Mouse (Mus musculus) hindlimb bud, embryonic 11.5 days (tissue): ENCODE results near the gene Carns1.
"Not testable (repeated sequence)": the region's sequence is repeated elsewhere in the genome, so short reads cannot be mapped to it uniquely, and the experiment has no call there.

Experiments
- DNase-seq: peaks from one replicate; pipeline ENCODE4 v3.0.0-alpha.2; 2012; ENCODE audit warnings: low read depth, low spot score; ENCODE audit errors: extremely low spot score

The Carns1 gene

DNA sequence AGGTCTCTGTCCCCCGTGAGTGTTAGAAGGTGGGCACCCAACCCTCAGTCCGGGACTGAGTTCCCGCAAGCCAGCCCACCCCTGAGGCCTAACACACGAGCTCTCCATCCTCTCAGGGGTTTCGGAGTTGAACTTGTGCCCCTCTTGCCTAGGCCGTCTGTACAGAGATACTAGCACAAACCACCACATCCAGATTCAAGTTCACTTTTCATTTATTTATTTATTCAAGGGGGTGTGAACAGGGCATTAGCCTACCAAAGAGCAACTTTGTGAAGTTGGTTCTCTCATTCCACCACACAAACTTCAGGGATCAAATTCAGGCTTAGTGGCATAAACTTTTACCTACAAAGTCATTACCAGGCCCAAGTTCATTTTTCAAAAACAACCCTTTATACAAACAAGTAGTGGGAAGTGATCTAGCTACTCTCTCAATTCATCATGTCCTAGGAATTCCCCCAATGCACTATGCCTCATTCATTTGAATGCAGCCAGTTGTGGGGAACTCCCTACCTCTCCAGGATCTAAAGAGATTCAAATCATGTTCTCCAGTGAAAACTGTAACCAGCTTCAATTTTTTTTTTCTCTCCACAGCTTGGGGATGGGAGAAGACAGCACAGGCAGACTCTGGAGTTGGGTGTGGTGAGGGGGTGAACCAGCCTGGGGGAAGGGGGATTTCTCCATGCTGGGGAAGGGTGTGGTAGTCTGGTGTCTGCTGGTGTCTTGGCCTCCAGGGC lies 39.9 kb downstream of the Carns1 start:
- not testable (repeated sequence) for DNase-seq

DNA sequence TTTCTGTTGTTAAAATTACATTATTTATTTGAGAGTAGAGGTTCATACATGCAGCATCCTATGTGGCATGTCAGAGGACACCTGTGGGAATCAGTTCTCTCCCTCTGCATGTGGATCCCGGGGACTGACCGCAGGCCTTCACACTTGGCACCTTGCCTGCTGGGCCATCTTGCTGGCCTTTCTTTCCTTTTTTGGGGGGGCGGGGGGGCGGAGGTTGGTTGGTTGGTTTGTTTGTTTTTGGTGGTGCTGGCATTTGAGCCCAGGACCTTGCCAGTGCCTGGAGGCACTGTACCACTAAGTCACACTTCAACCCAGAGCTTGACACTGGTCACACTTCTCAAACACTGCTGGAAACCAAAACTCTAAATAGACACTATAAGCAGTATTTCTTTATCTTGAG lies 40.9 kb downstream of the Carns1 start:
- no peak for DNase-seq

GRCm38 (mm10) chr19:4131768-4132167 lies 43.5 kb downstream of the Carns1 start:
- DNase-seq: no peak

- no peak for DNase-seq
Observed at GRCm38 (mm10) chr19:4131075-4131474, 44.2 kb downstream of the Carns1 start.

DNA sequence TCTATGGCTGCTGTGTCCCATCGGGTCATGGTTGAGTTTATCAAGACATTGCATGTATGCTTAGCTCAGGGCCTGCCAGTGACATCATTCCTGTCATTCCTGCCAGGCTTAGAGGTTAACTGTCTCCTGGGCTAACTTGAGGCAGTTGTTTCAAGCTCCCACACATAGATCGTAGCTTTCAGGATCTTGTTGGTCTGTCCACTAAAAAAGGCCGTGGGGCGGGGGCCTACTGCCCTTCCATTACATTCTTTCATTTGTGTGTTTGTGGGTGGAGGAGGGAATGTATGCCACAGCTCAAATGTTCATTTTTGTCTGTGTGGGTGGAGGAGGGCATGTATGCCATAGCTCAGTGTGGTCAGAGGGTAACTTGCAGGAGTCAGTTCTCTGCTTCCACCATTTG lies 45.2 kb downstream of the Carns1 start:
- no peak for DNase-seq

DNA sequence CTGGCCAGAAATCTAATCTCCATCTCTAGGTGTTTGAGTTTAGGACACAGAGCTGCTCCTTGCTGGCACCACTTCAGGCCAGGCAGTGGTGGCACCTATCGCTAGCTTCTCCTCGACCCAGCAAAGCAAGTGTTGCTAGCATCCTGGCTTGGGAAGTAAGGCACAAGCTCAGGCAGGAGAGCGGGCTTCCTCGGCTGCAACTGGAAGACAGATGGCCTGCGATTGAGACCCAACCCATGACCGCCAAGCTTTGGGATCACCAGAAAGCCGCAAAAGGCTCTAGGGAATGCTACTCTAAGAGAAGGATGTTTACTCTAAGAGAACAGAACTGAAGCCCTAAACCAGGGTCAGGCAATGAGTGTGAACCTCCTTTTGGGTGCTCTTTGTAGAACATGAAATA lies 45.8 kb downstream of the Carns1 start:
- no peak for DNase-seq

GRCm38 (mm10) chr19:4126759-4127495 lies 48.4 kb downstream of the Carns1 start:
- no peak for DNase-seq

- DNase-seq: peak; percentile 72
Observed at GRCm38 (mm10) chr19:4125741-4126696, 49.3 kb downstream of the Carns1 start, which contains the start of gene Aip. Aip (minus strand) TSS chr19:4125858.

- DNase-seq: not testable (repeated sequence)
Observed at GRCm38 (mm10) chr19:4125268-4125667, 50.0 kb downstream of the Carns1 start.

GRCm38 (mm10) chr19:4124432-4124831 lies 50.8 kb downstream of the Carns1 start:
- no peak for DNase-seq

DNA sequence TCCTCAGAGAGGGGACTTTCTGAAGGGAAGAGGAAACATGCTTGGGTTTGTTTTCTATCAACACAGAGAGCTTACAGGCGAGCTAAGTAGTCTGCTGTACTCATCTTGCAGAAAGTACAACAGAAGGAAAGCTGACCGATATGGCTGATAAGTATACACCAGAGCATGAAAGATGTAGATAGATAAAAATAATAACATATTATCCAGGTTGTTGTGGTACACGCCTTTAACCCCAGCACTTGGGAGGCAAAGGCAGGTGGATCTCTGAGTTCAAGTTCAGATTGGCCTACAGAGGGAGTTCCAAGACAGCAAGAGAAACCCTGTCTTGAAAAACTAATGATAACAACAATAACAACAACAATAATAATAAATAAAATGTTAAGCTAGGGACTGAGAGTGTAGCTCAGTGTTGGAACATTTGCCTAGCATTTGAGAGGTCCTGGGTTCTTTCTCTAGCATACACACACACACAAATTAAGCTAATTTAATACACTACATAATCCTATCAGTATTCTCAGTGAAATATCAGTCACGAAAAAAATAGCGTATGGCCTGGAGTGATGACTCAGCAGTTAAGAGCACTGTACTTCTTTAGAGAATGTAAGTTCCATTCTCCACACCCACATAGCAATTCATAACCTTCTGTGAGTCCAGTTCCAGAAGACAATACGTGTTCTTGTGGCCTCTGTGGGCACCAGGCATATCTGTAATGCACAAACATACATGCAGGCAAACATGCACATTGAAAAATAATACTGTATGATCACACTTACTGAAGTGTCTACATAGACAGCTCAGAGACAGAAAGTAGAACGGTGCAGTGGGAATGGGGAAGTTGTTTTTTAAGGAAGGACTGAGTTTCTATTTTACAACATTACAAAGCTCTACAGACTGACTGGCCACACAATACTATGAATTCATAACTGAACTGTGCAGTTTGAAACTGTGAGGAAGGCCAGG lies 52.6 kb downstream of the Carns1 start:
- no peak for DNase-seq

DNA sequence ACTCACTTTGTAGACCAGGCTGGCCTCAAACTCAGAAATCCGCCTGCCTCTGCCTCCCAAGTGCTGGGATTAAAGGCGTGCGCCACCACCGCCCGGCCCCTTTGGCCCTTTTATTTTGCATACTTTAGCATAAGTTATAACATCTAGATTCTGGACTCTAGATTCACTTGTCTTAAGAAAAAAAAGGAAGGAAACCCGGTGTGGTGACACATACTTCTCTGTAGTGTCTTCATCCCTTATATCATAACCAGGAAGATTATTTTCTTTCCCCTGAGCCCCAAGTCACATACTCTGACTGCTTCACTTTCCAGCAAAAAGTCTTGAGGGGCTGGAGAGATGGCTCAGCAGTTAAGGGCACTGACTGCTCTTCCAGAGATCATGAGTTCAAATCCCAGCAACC lies 53.4 kb downstream of the Carns1 start:
- not testable (repeated sequence) for DNase-seq

- peak; percentile 97 for DNase-seq
Observed at GRCm38 (mm10) chr19:4121097-4121805, 54.0 kb downstream of the Carns1 start.

- no peak for DNase-seq
Observed at GRCm38 (mm10) chr19:4120496-4120895, 54.8 kb downstream of the Carns1 start.

DNA sequence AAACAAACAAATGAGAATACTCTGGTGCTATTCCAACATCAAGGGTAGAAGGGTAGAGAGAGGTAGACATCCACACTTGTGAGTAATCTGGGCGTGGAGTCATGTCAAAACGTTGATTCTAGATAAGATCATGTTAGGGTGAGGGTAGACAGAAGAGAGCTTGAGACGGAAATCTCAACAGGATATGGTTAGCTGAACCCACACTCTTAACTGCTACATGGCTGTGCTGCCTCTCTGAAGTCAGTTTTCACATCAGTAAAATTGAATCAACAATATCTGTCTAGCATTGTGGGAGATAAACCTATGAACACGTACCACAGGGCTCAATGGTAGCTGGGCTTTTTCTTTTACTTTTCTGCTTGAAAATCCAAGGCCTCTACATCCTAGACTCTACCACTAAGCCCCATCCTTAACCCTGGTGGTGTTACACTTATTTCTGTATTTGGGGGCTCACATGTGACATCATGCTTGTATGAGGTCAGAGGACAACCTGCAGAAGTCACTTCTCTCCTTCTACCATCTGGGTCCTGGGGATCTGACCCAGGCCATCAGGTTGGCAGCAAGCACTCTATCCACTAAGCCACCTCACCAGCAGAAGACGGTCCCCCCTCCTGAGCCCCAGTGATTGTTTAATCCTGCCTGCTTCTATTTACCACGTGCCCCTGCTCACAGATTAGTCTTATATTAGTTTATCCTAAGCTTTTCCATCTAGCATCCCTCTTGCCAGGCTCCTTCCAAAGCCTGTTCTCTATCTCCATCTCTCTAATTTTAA lies 55.4 kb downstream of the Carns1 start:
- no peak for DNase-seq

DNA sequence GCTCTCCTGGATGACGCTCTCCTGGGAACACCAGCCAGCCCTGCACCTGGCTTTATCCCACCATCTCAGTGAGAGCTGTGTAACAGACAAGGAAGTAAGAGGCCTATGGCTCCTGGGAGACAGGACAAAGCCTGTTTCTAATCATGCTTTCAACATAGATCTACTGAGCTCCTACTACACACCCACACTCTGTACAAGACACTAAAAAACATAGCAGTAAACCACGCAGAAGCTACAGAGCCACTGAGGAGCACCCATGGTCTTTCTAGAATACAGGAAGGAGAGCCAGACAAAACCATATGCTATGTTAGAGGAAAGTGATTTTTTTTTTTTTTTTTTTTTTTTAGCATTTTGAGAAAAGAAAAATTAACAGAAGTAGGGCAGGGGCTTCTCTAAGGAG lies 56.9 kb downstream of the Carns1 start:
- DNase-seq: no peak

- DNase-seq: no peak
Observed at GRCm38 (mm10) chr19:4117006-4117405, 58.3 kb downstream of the Carns1 start.

- no peak for DNase-seq
Observed at GRCm38 (mm10) chr19:4115816-4116215, 59.5 kb downstream of the Carns1 start.

DNA sequence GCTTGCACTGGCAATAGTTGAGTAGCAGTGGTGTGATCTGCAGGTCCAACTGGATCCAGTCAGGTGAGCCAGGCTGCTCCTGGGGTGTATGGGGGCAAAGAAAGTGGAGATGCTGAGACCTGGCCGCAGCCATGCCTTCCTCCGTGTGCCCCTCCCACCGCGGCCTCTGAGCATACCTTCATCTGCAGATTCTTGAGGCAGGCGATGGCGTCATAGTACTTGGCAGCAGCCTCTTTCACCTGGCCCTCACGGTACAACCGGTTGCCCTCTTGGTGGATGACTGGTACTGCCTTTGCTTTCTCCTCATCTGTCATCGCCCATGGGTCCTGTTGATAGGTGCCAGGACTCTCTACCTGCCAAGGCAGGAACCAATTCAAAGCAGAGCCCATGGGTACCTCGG lies 60.1 kb downstream of the Carns1 start:
- DNase-seq: no peak
